Mouse (Mus musculus) neutrophil, adult 5-6 weeks (primary cell): ENCODE data around the gene Podn. TPM values are rescaled to one million over a fixed set of nuclear protein-coding genes. Genes with fewer than 3 reads are reported as not detected.
A peak's percentile ranks its signal among the peaks of the same experiment; 100 is the strongest.
"Not testable (repeated sequence)": the region's sequence is repeated elsewhere in the genome, so short reads cannot be mapped to it uniquely, and the experiment has no call there.

ENCODE experiments used
- ATAC-seq: fragments of 151-379, 151-347 bp; 2 replicates; pipeline ENCODE4 v1.8.0; 2017; ENCODE audit warnings: mild to moderate bottlenecking, moderate TSS enrichment; ENCODE audit not compliant: insufficient number of reproducible peaks, poor library complexity, low FRiP score, severe bottlenecking; ENCODE audit errors: extremely low read depth
- total RNA-seq: library from RNA; stranded (forward); fragments of 200-1000 nt; gene quantifications from 2 replicates; pipeline ENCODE4 v1.2.3, GENCODE M21; 2017

Gene Podn
- total RNA-seq, 1 experiment from 2014 or later: 0.35 TPM

DNA sequence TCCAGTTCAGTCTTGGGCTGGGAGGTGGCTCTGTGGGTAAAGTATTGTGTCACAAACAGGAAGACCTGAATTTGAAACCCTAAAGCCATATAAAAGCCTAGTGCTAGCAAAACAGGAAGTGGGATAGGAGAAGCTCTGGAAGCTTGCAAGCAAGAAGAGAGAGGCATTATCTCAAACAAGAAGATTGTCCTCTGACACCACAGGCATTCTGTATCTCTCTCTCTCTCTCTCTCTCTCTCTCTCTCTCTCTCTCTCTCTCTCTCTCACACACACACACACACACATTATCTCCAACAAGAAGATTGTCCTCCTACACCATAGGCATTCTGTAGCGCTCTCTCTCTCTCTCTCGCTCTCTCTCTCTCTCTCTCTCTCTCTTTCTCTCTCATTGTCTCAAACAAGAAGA, 13.8 kb downstream of the Podn start:
- peak; percentile 33; the same call in 1 of the 2 replicates for ATAC-seq

DNA sequence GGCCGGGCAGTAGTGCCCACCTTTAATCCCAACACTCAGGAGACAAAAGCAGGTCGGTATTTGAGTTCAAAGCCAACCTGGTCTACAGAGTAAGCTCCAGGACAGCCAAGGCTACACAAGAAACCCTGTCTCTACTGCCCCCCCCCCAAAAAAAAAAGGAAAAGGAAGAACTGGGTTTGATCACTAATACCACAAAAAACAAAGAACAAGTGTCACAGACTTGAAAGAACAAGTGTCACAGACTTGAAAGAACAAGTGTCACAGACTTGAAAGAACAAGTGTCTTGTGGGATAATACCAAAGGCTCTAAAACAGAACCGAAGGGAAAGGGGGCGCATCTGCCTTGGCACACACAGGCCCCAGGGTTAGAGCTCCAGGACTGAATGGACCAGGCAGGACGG, 15.4 kb downstream of the Podn start:
- no peak for ATAC-seq

DNA sequence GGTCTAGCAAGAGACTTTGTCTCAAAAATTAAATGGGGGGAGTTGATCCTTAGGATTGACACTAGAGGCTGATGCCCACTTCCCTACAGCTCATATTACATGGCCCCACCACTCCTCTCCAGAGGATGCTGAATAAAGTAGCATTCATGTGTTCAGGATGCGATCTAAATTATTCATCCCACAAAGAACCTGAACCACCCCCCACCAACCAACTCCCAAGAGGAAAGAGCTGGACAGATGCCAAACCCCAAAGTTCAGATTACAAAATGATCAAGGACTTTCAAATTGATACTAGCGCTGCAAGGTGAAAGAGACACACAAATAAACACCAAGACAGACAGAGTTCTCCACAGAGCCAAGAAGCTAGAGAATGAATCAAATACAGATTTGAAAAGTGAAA, 16.5 kb downstream of the Podn start:
- no peak for ATAC-seq

DNA sequence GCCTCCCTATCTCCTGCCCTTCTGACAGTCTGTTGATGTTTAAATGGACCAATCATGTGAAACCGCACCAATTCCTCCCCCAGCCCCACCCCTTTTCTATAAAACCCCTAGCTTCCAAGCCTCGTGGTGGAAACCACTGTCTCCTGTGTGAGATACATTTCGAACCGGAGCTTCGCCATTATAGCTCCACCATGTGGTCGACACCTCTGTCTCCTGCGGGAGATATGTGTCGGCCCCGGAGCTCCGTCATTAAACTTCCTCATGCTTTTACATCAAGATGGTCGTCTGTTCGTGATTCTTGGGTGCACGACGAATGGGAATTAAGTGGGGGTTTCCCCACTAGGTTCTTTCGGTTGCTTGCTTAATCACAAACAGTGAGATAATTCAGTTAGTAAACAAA, 17.1 kb downstream of the Podn start:
- ATAC-seq: not testable (repeated sequence)

DNA sequence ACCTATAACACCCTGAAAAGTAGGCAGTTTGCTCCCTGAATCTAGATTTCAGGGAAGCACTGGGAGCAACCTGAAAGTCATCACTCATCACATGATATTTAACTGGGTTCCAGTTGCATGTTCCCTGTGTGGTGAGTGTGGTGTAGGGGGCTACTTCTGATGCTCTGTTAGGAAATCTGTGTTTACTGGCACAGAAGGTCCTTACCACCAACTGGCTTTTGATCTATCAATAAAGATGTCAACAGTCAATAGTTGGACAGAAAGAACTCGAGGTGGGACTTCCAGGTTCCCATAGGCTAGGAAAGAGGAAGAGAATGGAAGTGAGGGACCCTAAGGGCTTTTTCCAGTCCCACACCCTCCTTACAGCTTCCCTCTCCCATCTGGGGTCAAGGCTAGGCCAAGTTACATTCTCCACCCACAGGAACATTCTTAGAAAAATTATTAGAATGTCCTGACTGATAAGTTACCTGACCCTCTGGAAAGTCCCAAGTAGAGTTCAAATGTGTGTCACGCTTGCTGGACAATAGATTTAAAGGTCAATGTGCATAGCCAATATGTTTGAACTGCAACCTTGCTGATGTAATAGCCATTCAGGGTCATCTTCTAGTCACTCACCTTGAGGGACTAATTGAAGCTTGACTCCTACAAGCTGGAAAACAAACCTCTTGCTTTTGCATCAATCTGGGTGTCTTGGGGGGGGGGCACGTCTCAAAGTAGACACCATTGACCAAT, 18.9 kb downstream of the Podn start:
- ATAC-seq: no peak

DNA sequence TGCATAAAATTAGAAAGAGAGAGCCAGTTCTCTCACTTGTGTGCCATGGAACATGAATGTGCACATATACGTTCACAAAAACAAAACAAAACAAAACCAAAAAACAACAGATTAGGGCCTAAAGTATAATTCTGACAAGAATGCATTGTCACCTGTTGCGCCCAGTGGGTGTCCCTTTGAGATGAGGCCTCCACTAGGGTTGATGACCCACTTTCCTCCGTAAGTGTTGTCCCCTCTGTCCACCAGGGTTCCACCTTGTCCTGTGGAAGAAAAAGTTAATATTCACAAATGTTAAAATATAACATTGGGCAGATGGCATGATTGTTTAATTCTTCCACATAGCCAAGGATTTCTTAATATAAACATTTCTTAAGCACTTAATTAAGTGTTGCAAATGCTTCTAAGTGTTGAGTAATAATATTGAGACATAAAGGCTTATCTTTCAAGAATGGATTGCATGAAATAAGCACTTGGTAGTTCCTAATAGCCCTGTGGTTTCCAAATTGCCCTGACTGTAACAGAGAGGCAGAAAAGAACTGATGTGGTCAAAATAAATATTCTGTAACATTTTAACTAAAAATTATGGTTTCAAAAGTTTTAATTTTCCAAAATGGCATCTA, 21.9 kb downstream of the Podn start:
- ATAC-seq: no peak

DNA sequence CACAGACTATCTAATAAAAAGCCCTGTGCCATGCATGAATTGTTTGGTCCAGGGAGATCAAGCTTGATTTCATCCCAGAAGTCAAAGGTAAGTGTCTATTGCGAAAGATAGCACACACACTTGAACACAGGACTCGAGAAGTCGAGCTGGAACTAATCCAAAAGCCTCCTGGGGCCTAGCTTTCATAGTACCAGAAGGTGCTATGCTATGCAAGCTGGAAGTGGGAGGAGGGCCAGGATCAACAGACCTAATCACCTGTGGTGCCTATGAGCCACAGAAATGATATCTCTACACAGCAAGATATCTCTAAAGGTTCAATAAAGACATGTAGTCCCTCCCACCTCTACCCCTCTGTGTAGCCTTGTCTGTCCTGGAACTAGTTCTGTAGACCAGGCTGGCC, 24.2 kb downstream of the Podn start:
- ATAC-seq: no peak

DNA sequence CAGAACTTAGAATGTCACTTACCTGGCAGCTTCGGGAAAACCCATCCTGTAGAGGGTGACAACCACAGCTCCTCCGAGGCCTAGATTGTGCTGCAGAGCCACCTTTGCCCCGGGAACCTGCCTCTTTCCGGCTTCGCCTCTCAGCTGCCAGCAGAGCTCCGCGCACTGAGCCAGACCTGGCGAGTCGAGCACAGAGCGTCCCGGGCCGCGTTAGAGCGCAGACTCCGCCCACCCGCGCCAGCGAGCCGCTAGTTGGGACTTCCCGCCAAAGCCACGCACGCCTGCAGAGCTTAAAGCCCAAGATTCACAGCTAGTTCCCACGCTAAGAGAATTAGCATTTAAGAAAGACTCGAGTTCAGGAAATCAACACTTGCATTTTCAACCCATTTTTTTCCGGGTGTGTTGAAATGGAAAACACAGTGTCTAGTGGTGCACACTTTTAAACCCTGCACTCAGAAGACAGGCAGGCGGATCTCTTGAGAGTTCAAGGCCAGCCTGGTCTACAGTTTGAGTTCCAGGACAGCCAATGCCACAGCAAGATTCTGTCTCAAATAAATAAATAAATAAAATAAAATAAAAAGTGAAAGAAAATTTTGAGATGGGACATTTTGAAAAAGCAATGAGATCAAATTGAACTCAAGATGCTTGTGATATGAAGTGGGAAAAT, 24.9 kb downstream of the Podn start:
- ATAC-seq: peak; percentile 98

DNA sequence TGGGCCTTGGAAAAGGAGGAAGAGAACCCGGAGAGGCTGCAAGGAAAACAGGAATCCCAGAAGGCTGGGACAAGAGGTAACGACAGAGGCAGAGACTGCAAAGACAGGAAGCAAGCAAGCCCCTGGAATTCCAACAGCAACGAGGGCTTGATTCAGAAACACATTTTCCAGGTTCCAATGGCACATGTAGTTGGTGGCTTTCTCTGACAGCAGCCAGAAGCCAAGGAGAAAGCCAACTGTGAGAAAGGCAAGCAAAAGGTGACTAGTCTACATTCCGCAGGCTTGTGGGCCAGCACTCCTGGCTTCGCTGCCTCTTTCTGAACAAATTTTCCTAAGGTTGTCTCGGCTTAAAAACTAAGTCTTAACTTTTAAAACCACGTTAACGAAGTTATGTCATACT, 25.5 kb downstream of the Podn start:
- no peak for ATAC-seq

DNA sequence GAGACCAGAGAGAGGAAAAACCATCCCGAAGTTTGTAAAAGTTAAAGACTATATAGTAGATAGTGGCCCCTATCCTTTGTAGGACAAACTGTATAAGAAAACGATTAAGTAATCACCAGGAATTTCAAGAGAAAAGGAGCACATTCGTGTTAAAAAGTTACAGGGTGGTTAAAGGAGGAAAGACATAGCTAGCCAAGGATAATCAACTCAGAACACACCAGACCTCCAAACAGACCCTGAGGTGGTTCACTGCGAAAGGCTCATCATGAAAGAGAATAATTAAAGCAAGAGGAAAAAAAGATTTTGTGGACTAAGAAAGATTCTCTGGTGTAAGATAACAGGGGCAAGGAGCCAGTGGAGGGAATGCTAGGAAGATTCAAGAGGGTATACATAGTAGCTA, 26.0 kb downstream of the Podn start:
- no peak for ATAC-seq

DNA sequence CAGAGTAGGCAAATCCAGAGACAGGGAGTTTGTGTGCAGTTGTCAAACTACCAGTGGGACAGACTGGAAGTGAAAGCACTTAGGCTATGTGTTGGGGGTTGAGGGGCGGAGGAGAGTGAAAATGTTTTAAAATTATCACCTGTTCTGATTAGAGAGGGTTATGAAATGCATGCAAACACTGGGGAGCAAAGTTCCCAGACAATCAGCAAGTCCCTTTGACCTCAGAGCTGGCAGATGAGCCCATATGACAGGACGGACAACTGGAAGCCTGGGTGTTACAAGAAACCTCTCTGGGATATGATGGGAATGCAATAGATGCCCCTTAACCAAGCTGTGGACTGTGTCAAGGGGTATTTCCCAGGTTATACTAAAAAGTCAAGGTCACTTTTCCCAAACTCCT, 28.2 kb downstream of the Podn start:
- no peak for ATAC-seq

DNA sequence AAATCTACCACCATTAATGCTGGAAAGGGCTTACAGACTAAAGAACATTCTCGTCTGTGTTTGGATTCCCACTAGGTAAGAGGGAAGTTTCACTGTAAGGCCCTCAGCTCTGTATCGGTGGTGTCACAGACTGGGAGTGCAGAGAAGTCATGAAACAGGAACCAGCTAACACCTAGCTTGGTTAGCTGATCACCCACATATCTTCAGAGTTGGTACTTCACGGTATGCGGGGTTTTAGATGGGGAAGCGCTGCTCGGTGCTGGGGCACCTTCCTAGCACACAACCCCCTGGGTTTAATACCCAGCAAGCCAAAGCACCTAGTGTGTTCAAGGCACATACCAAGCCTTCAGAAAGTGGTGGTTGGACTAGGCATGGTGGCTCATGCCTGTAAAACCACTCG, 29.0 kb downstream of the Podn start:
- no peak for ATAC-seq

DNA sequence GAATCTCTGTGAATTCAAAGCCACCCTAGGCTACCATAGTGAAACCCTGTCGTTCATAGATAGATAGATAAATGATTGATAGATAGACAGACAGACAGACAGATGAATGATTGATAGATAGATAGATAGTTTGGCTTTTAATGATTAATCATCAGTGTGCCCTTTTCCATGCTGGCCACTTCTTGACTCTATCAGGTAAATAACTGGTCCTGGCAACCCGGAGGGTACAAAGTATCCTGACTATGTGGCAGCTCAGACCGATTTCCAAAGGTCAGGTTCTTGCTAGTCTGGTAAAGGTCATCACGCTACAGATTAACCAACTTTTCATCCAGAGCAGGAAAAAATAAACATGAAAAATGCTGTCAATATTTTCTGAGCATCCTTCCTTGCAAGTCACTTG, 29.7 kb downstream of the Podn start:
- ATAC-seq: no peak

DNA sequence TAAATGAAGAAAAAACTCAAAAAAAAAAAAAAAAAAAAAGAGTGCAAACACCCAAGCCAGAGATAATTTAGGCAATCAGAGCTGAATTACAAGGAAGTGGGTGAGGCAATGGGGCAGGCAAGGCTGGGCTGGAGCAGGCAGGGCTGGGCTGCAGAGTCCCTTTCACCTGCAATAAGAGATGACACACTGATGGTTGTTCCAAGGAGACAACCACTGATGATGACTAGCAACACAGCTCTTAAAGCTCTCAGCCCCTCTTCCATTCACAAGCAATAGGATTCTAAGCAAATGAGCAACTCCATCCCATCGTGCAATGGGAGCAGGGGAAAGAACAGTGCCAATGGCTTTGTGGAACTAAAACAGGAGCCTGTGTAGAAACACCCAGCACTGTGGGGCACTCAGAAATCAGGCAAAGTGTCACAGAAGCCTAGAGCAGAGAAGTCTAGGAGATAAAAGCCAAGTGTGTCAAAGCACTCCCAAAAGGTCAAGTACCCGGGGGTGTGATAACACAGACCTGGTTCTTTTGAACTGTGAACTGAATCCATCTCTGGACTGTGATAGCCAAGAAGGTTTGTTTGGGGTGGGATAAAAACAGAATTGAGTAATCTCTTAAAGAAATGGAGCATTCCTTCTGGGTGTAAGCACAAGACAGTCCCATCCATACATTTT, 30.9 kb downstream of the Podn start:
- no peak for ATAC-seq

DNA sequence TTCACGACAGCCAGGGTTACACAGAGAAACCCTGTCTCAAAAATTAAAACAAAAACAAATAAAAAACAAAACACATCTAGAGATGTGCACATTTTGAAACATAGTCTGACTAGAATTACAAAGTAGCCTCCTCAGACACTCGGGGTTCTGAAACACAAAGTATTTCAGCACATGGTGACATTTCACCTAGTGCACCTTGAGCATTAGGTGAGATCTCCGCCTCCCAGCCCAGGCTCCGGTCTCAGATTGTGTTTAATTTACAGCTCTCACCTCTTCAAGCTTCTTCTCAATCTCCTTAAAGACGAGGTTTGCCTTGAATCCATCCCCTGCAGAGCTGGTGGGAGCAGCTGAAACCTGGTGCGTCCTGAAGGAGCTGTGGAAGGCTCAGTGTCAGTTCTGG, 32.6 kb downstream of the Podn start:
- ATAC-seq: no peak

DNA sequence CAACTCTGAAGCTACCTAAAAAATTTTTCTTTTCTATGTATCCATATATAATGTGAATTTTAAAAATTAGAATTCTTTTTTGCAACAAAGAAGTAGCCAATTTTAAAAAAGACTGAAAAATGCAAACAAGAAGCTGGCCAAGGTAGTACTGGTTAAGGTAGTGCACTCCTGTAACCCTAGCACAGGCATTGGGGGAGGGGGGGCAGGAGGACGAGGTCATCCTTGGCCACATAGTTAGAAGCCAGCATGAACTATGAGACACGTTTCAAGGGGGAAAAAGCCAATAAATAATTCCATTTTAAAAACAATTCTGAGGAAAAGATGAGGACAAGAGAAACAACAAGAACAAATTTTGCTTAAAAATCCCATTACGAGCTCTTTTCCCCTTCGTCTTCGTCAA, 33.7 kb downstream of the Podn start:
- ATAC-seq: no peak

DNA sequence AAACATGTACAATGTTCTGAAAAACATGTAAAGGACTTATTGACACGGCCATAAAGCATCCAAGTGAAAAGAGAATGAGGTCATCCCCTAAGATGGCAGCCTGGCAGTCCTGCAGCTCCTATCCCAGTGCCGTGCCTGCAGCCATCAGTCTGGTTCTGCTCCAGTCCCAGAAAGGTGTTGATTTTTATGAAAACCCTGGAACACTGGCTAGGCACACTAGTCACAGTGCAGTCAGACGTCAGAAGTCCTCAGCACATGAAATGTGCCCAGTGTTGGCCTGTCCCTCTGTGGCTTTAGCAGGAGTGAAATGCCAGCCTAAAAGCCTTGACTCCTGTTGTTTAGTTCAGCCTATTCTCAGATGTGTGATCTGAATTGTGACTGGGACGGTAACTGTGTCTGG, 35.5 kb downstream of the Podn start:
- ATAC-seq: no peak

DNA sequence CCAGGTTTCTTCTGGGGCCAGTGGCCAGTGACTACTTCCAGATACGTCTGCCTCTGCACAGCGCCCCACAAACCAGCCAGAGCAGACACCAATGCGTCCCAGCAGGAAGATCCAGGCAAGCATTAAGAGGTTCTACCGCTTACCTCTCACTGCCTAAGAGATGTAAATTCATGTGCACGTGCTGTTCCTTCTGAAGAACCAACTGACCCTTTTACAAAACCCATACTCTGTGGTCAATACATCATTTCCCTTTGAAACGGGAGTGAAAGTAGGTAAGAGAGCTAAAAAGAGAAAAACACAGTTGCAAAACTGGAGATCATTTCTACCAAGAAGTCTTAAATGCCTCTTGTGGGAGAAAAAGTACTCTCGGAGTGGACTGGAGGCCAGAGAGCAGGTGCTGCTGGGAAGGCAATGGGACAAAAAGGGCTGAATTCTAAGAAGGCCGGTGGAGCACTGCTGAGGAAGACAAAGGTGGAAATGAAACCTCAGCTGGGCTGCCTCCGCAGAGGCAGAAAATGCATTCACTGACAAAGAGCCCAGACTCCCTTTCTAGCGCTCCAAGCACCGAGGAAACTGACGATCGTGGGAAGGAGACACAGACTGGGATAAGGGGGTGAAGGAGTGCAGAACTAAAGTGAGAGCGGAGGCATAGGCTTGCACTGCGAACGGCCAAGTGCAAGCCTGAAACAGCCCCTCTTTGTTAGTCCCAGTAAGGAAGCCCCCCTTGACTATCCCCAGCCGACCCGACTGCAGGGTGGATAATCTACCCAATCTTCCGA, 36.5 kb downstream of the Podn start:
- ATAC-seq: no peak

DNA sequence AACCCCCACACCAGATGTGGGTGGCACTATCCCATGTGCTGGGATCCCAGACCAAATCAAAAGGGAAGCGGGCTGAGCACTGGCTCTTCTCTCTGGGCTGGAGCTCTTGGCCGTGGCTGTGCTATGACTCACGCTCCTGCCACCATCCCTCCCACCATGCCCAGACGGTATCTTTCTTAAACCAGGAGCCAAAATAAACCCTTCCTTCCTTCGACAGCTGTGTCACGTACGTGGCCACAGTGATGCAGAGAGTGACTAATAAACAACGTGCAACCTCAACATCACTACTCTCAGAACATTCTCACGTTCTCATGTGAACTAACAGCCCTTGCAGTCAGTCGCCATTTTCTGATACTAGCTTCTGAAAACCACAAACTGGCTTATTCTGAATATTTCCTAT, 38.1 kb downstream of the Podn start:
- no peak for ATAC-seq
